Mouse (Mus musculus) midbrain, postnatal 0 days (tissue): Measurements from ENCODE around the gene Ppan. TPM values are rescaled to one million over a fixed set of nuclear protein-coding genes. Genes with fewer than 3 reads are reported as not detected.
A peak's percentile ranks its signal among the peaks of the same experiment; 100 is the strongest.

Experiments used
- ATAC-seq: fragments of 200-750 bp; cut with Nextera tagmentation; 2 replicates; pipeline ENCODE4 v1.8.0; 2017; ENCODE audit warnings: moderate number of reproducible peaks, mild to moderate bottlenecking, moderate TSS enrichment, moderate library complexity; ENCODE audit not compliant: low FRiP score
- DNase-seq: peaks from one replicate; pipeline ENCODE4 v3.0.0-alpha.2; 2015; ENCODE audit warnings: low spot score
- H3K27ac ChIP-seq: fragments of 300-500 bp; sonication (generic); 2 replicates; pipeline ENCODE4 v1.5.1; 2014; ENCODE audit warnings: low read depth, mild to moderate bottlenecking, low read length, mixed read lengths
- H3K27me3 ChIP-seq: fragments of 300-500 bp; sonication (generic); 2 replicates; pipeline ENCODE4 v1.6.1; 2014; ENCODE audit warnings: low read length, control low read depth, mixed read lengths; ENCODE audit not compliant: insufficient read depth
- H3K36me3 ChIP-seq: fragments of 300-500 bp; sonication (generic); 2 replicates; pipeline ENCODE4 v1.6.1; 2014; ENCODE audit warnings: low read length, control low read depth, mixed read lengths; ENCODE audit not compliant: insufficient read depth
- H3K4me1 ChIP-seq: fragments of 300-500 bp; sonication (generic); 2 replicates; pipeline ENCODE4 v1.6.1; 2014; ENCODE audit warnings: mild to moderate bottlenecking, control low read depth, antibody characterized with exemption, low read length, mixed read lengths; ENCODE audit not compliant: insufficient read depth
- H3K4me2 ChIP-seq: fragments of 300-500 bp; sonication (generic); 2 replicates; pipeline ENCODE4 v1.6.1; 2014; ENCODE audit warnings: low read depth, mild to moderate bottlenecking, low read length, mixed read lengths; ENCODE audit not compliant: poor library complexity, severe bottlenecking
- H3K4me3 ChIP-seq: fragments of 300-500 bp; sonication (generic); 2 replicates; pipeline ENCODE4 v1.5.1; 2014; ENCODE audit warnings: low read depth, mild to moderate bottlenecking, low read length, moderate library complexity
- H3K9ac ChIP-seq: fragments of 300-500 bp; sonication (generic); replicated peaks from 2 replicates; pipeline ENCODE4 v1.6.1; 2014; ENCODE audit warnings: mild to moderate bottlenecking, low read length, moderate library complexity, mixed read lengths; ENCODE audit not compliant: poor library complexity, severe bottlenecking
- H3K9me3 ChIP-seq: fragments of 300-500 bp; sonication (generic); 2 replicates; pipeline ENCODE4 v1.6.1; 2016; ENCODE audit warnings: low read length, control low read depth
- CTCF ChIP-seq: IDR thresholded peaks from 2 replicates; pipeline ENCODE4 v1.5.1; 2016; ENCODE audit warnings: antibody characterized with exemption, mild to moderate bottlenecking
- whole genome bisulfite sequencing: fragments of 180-500 bp; shearing (Covaris S2); extraction: QIAGEN DNeasy Blood & Tissue Kit; methylation state at CpG from one replicate; pipeline ENCODE4 v1.1.7; 2014; 5-methylcytosine and 5-hydroxymethylcytosine counted together
- polyA plus RNA-seq: library from polyadenylated mRNA; unstranded; fragments of >200 nt; fragmentation: Nextera tagmentation; extraction: Ambion mirVana; gene quantifications from 2 replicates; pipeline ENCODE4 v1.2.1, GENCODE M21; 2015
- total RNA-seq: library from RNA; depleted of rRNA; stranded (reverse); fragments of >200 nt; gene quantifications from 2 replicates; pipeline ENCODE4 v1.2.3, GENCODE M21; 2014

Ppan gene
- total and polyA plus RNA-seq, 2 experiments from 2014 or later, result 37.9 to 42.0 TPM

- H3K36me3 ChIP-seq, result peaks cover 21% of the 10 kb centered on the region
- H3K4me1 ChIP-seq, result peaks cover 3% of the 10 kb centered on the region; the same call in 1 of the 2 replicates
- 90% methylated on average over 6 of the region's 6 CpGs for WGBS
- no peak for DNase-seq
- TF ChIP-seq CTCF, result peak; percentile 8; the same call in 1 of the 2 replicates
- H3K4me3 ChIP-seq, result no peak overlapping the region
- H3K9ac ChIP-seq, result no peak overlapping the region
- no peaks in the 10 kb centered on the region for H3K27me3 ChIP-seq
- no peak overlapping the region for H3K4me2 ChIP-seq
- H3K27ac ChIP-seq, result peak overlapping the region; percentile 86
- no peak for ATAC-seq
- H3K9me3 ChIP-seq, result no peaks in the 10 kb centered on the region
Measured at GRCm38 (mm10) chr9:20887191-20887590, 784 bp upstream of the Ppan start.

- peak overlapping the region; percentile 84 for H3K9ac ChIP-seq
- ATAC-seq, result peak; percentile 64
- no peak for DNase-seq
- peaks cover 3% of the 10 kb centered on the region; the same call in 1 of the 2 replicates for H3K4me1 ChIP-seq
- TF ChIP-seq CTCF, result no peak
- H3K4me2 ChIP-seq, result peak overlapping the region; percentile 82
- WGBS, result under 1% methylated on average over 30 of the region's 30 CpGs
- H3K9me3 ChIP-seq, result no peaks in the 10 kb centered on the region
- no peaks in the 10 kb centered on the region for H3K27me3 ChIP-seq
- H3K36me3 ChIP-seq, result peaks cover 28% of the 10 kb centered on the region
- peak overlapping the region; percentile 88 for H3K4me3 ChIP-seq
- H3K27ac ChIP-seq, result peak overlapping the region; percentile 86
Measured at GRCm38 (mm10) chr9:20888386-20888765, 401 bp downstream of the Ppan start.

GRCm38 (mm10) chr9:20889185-20890141, 1.5 kb downstream of the Ppan start:
- Histone ChIP-seq H3K4me1 (peaks cover 3% of the 10 kb centered on the region; the same call in 1 of the 2 replicates), H3K4me3 (no peak overlapping the region), H3K27ac (no peak overlapping the region), H3K36me3 (peaks cover 38% of the 10 kb centered on the region), H3K9me3 (no peaks in the 10 kb centered on the region), H3K9ac (no peak overlapping the region), H3K27me3 (no peaks in the 10 kb centered on the region), H3K4me2 (peak overlapping the region; percentile 20; the same call in 1 of the 2 replicates)
- WGBS, result 91% methylated on average over 29 of the region's 29 CpGs
- DNase-seq (no peak), ATAC-seq (no peak)
- TF ChIP-seq CTCF, result no peak

- no peak overlapping the region for H3K9ac ChIP-seq
- H3K9me3 ChIP-seq, result no peaks in the 10 kb centered on the region
- DNase-seq, result no peak
- no peak overlapping the region for H3K4me3 ChIP-seq
- H3K4me2 ChIP-seq, result no peak overlapping the region
- H3K36me3 ChIP-seq, result peaks cover 48% of the 10 kb centered on the region
- H3K27me3 ChIP-seq, result no peaks in the 10 kb centered on the region
- no peak overlapping the region for H3K27ac ChIP-seq
- ATAC-seq, result no peak
- H3K4me1 ChIP-seq, result peaks cover 3% of the 10 kb centered on the region; the same call in 1 of the 2 replicates
- 86% methylated on average over 5 of the region's 5 CpGs for WGBS
- no peak for TF ChIP-seq CTCF
Measured at GRCm38 (mm10) chr9:20890411-20890810, 2.4 kb downstream of the Ppan start.

GRCm38 (mm10) chr9:20891339-20892103, 3.5 kb downstream of the Ppan start:
- TF ChIP-seq CTCF, result no peak
- Histone ChIP-seq H3K27me3 (no peaks in the 10 kb centered on the region), H3K4me2 (no peak overlapping the region), H3K27ac (no peak overlapping the region), H3K4me1 (peaks cover 3% of the 10 kb centered on the region; the same call in 1 of the 2 replicates), H3K9ac (no peak overlapping the region), H3K36me3 (peaks cover 52% of the 10 kb centered on the region), H3K9me3 (no peaks in the 10 kb centered on the region), H3K4me3 (no peak overlapping the region)
- no peak for ATAC-seq
- DNase-seq, result no peak
- WGBS, result 83% methylated on average over 26 of the region's 26 CpGs
